ENCODE assay signal across 21 mouse cellular contexts in the genomic region with DNA sequence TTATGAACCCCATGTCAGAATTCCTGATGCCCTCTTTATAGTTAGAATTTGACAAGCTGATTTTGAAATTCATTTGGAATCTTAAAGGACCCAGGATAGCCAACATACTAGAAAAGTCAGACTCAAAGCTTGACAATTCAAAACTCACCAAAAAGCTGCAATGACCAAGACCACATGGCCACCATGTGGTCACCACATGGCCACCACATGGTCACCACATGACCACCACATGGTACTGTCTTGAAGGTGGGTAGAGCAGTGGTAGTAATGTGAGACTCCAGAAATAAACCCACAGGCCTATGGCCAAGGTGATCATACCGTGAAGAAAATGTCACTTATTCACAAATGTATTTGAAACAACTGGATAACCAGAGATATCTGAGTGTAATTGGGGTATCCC. TPM values are rescaled to one million over a fixed set of nuclear protein-coding genes. Genes with fewer than 3 reads are reported as not detected.
"Had no signal": no experiment of that assay in that cellular context is flagged by ENCODE, and none has a peak within 500 bp of the region (broad histone marks: within the 10 kb centered on the region; RNA-seq: fewer than 3 reads in every experiment).

No protein-coding gene starts in this region.

- H3K4me3 ChIP-seq: limb, embryonic 12.5 days; limb, embryonic 15.5 days; midbrain, embryonic 12.5 days; midbrain, embryonic 15.5 days; neural tube, embryonic 13.5 days had no signal

- H3K9me3 ChIP-seq: limb, embryonic 12.5 days; limb, embryonic 15.5 days; midbrain, embryonic 12.5 days; midbrain, embryonic 15.5 days; neural tube, embryonic 13.5 days had no signal

- H3K4me1 ChIP-seq: limb, embryonic 12.5 days; limb, embryonic 15.5 days had no signal

- DNase-seq: kidney, adult 9 months; kidney, postnatal 14 days; kidney, postnatal 4 days; liver, postnatal 0 days; lung, embryonic 14.5 days; retina, postnatal 1 day; right cerebral cortex, postnatal 25 days; spleen, adult 18-20 months; thymus, adult 2 months; thymus, postnatal 14 days; thymus, postnatal 4 days had no signal

- H3K27ac ChIP-seq: limb, embryonic 12.5 days; limb, embryonic 15.5 days; liver, embryonic 14.5 days; macrophage; midbrain, embryonic 12.5 days; midbrain, embryonic 15.5 days; neural tube, embryonic 13.5 days had no signal

- H3K9ac ChIP-seq: limb, embryonic 12.5 days; limb, embryonic 15.5 days; liver, embryonic 14.5 days; liver, postnatal 0 days; lung, embryonic 14.5 days; midbrain, embryonic 12.5 days; midbrain, embryonic 15.5 days; neural tube, embryonic 13.5 days had no signal

- H3K4me2 ChIP-seq: limb, embryonic 12.5 days; limb, embryonic 15.5 days; liver, embryonic 11.5 days; lung, embryonic 14.5 days; midbrain, embryonic 12.5 days; midbrain, embryonic 15.5 days; neural tube, embryonic 13.5 days had no signal

- H3K36me3 ChIP-seq: limb, embryonic 12.5 days; limb, embryonic 15.5 days; midbrain, embryonic 15.5 days; neural tube, embryonic 13.5 days had no signal

- H3K27me3 ChIP-seq: limb, embryonic 12.5 days; limb, embryonic 15.5 days; midbrain, embryonic 12.5 days; midbrain, embryonic 15.5 days; neural tube, embryonic 13.5 days had no signal

RNA-seq across cellular contexts. Expression of gene Gnao1, which starts 48.5 kb away (rescaled TPM):
- total RNA-seq: megakaryocyte, adult 5-6 weeks; neutrophil, adult 5-6 weeks had no signal
- polyA plus RNA-seq: macrophage had no signal
